Mouse (Mus musculus) MEL (cell line): ENCODE results near the gene Cyb5rl. TPM values are rescaled to one million over a fixed set of nuclear protein-coding genes. Genes with fewer than 3 reads are reported as not detected.
A peak's percentile ranks its signal among the peaks of the same experiment; 100 is the strongest.

ENCODE experiments used
- DNase-seq: peaks from one replicate; pipeline ENCODE4 v3.0.0; 2011; ENCODE audit warnings: low read depth, low spot score
- H3K27ac ChIP-seq: 2 replicates; pipeline ENCODE4 v1.5.1; 2012; ENCODE audit warnings: low read depth, mild to moderate bottlenecking, control low read depth, low read length, moderate library complexity; ENCODE audit not compliant: control insufficient read depth
- H3K27me3 ChIP-seq, 2 experiments: fragments of 150-350 bp in 1 of 2; sonication (generic) in 1 of 2; 2 replicates each; pipeline ENCODE4 v1.6.1; 2012; ENCODE audit warnings: low read length in 2 of 2, mild to moderate bottlenecking in 2 of 2, improper control_type of control experiment in 1 of 2, moderate library complexity in 1 of 2; ENCODE audit not compliant: insufficient read depth in 2 of 2, control insufficient read depth in 1 of 2
- H3K36me3 ChIP-seq, 2 experiments: 2 replicates each; pipeline ENCODE4 v1.6.1; 2012 to 2014; ENCODE audit warnings: low read length in 2 of 2, improper control_type of control experiment in 1 of 2, inconsistent platforms in 1 of 2, mild to moderate bottlenecking in 1 of 2; ENCODE audit not compliant: insufficient read depth in 2 of 2, control insufficient read depth in 1 of 2
- H3K4me1 ChIP-seq, 2 experiments: fragments of 150-350 bp in 1 of 2; sonication (generic) in 1 of 2; 2 replicates each; pipeline ENCODE4 v1.6.1; 2012; ENCODE audit warnings: low read length in 2 of 2, improper control_type of control experiment in 1 of 2, mild to moderate bottlenecking in 1 of 2; ENCODE audit not compliant: insufficient read depth in 2 of 2, control insufficient read depth in 1 of 2
- H3K4me3 ChIP-seq, 2 experiments: fragments of 150-350 bp in 1 of 2; sonication (generic) in 1 of 2; 2 replicates each; pipeline ENCODE4 v1.5.1; 2012; ENCODE audit warnings: low read depth in 2 of 2, low read length in 2 of 2, mild to moderate bottlenecking in 2 of 2, moderate library complexity in 2 of 2, control low read depth in 1 of 2, improper control_type of control experiment in 1 of 2; ENCODE audit not compliant: control insufficient read depth in 1 of 2, insufficient read depth in 1 of 2
- H3K79me2 ChIP-seq: 2 replicates; pipeline ENCODE4 v1.6.1; 2012; ENCODE audit warnings: mild to moderate bottlenecking, low read length, moderate library complexity; ENCODE audit not compliant: control insufficient read depth, poor library complexity, insufficient read depth
- H3K9ac ChIP-seq: 2 replicates; pipeline ENCODE4 v1.6.1; 2012; ENCODE audit warnings: low read depth, mild to moderate bottlenecking, control low read depth, low read length, moderate library complexity; ENCODE audit not compliant: control insufficient read depth, poor library complexity, severe bottlenecking
- H3K9me3 ChIP-seq: fragments of 150-350 bp; sonication (generic); replicated peaks from 2 replicates; pipeline ENCODE4 v1.6.1; 2012; ENCODE audit warnings: mild to moderate bottlenecking, low read length, improper control_type of control experiment, moderate library complexity; ENCODE audit not compliant: insufficient read depth
- BHLHE40 ChIP-seq: IDR thresholded peaks from 2 replicates; pipeline ENCODE4 v1.6.1; 2012; ENCODE audit warnings: low read depth, mild to moderate bottlenecking, inconsistent platforms, low read length, improper control_type of control experiment, borderline replicate concordance
- CHD1 ChIP-seq: IDR thresholded peaks from 2 replicates; pipeline ENCODE4 v1.6.1; 2012; ENCODE audit warnings: low read depth, mild to moderate bottlenecking, inconsistent platforms, low read length, improper control_type of control experiment
- CHD2 ChIP-seq: IDR thresholded peaks from 2 replicates; pipeline ENCODE4 v1.6.1; 2011; ENCODE audit warnings: low read length, improper control_type of control experiment
- ELF1 ChIP-seq: IDR thresholded peaks from 2 replicates; pipeline ENCODE4 v1.6.1; 2014; ENCODE audit warnings: low read depth, mild to moderate bottlenecking, inconsistent platforms, low read length, improper control_type of control experiment, moderate library complexity
- ETS1 ChIP-seq: IDR thresholded peaks from 2 replicates; pipeline ENCODE4 v1.6.1; 2012; ENCODE audit warnings: low read depth, mild to moderate bottlenecking, inconsistent platforms, low read length, improper control_type of control experiment, moderate library complexity
- MAFK ChIP-seq: IDR thresholded peaks from 2 replicates; pipeline ENCODE4 v1.6.1; 2011; ENCODE audit warnings: low read depth, mild to moderate bottlenecking, low read length, improper control_type of control experiment, borderline replicate concordance
- MAX ChIP-seq: IDR thresholded peaks from 2 replicates; pipeline ENCODE4 v1.6.1; 2011; ENCODE audit warnings: low read length, improper control_type of control experiment
- MAZ ChIP-seq: IDR thresholded peaks from 2 replicates; pipeline ENCODE4 v1.6.1; 2012; ENCODE audit warnings: low read depth, mild to moderate bottlenecking, inconsistent platforms, low read length, improper control_type of control experiment
- MEF2A ChIP-seq: IDR thresholded peaks from 2 replicates; pipeline ENCODE4 v1.6.1; 2014; ENCODE audit warnings: low read depth, mild to moderate bottlenecking, inconsistent platforms, low read length, improper control_type of control experiment; ENCODE audit not compliant: poor library complexity, insufficient replicate concordance, severe bottlenecking; ENCODE audit errors: extremely low read depth
- MXI1 ChIP-seq: IDR thresholded peaks from 2 replicates; pipeline ENCODE4 v1.6.1; 2011; ENCODE audit warnings: mild to moderate bottlenecking, low read depth, low read length, improper control_type of control experiment
- MYC ChIP-seq: IDR thresholded peaks from 2 replicates; pipeline ENCODE4 v1.6.1; 2011; ENCODE audit warnings: low read depth, mild to moderate bottlenecking, low read length, improper control_type of control experiment, moderate library complexity
- POLR2AphosphoS5 ChIP-seq: IDR thresholded peaks from 2 replicates; pipeline ENCODE4 v1.6.1; 2012; ENCODE audit warnings: low read depth, borderline replicate concordance, mild to moderate bottlenecking, inconsistent platforms, low read length, moderate library complexity, mixed read lengths
- RAD21 ChIP-seq: IDR thresholded peaks from 2 replicates; pipeline ENCODE4 v1.6.1; 2011; ENCODE audit warnings: mild to moderate bottlenecking, low read depth, low read length, improper control_type of control experiment
- RCOR1 ChIP-seq: IDR thresholded peaks from 2 replicates; pipeline ENCODE4 v1.6.1; 2012; ENCODE audit warnings: low read depth, mild to moderate bottlenecking, inconsistent platforms, low read length, improper control_type of control experiment
- SIN3A ChIP-seq: IDR thresholded peaks from 2 replicates; pipeline ENCODE4 v1.6.1; 2012; ENCODE audit warnings: low read length, improper control_type of control experiment, inconsistent platforms
- SMC3 ChIP-seq: IDR thresholded peaks from 2 replicates; pipeline ENCODE4 v1.6.1; 2011; ENCODE audit warnings: low read depth, low read length, improper control_type of control experiment
- UBTF ChIP-seq: IDR thresholded peaks from 2 replicates; pipeline ENCODE4 v1.6.1; 2012; ENCODE audit warnings: low read depth, mild to moderate bottlenecking, inconsistent platforms, low read length, improper control_type of control experiment, moderate library complexity, borderline replicate concordance; ENCODE audit not compliant: insufficient read depth
- USF1 ChIP-seq: IDR thresholded peaks from 2 replicates; pipeline ENCODE4 v1.6.1; 2014; ENCODE audit warnings: low read depth, mild to moderate bottlenecking, inconsistent platforms, low read length, improper control_type of control experiment, moderate library complexity
- USF2 ChIP-seq, 2 experiments: IDR thresholded peaks; 2 replicates each; pipeline ENCODE4 v1.6.1; 2011 to 2012; ENCODE audit warnings: improper control_type of control experiment in 2 of 2, low read length in 2 of 2, borderline replicate concordance in 1 of 2, inconsistent platforms in 1 of 2, low read depth in 1 of 2, mild to moderate bottlenecking in 1 of 2; ENCODE audit not compliant: insufficient read depth in 1 of 2
- ZMIZ1 ChIP-seq: IDR thresholded peaks from 2 replicates; pipeline ENCODE4 v1.6.1; 2012; ENCODE audit warnings: low read depth, mild to moderate bottlenecking, inconsistent platforms, low read length, improper control_type of control experiment, moderate library complexity
- ZNF384 ChIP-seq: IDR thresholded peaks from 2 replicates; pipeline ENCODE4 v1.6.1; 2012; ENCODE audit warnings: low read depth, mild to moderate bottlenecking, inconsistent platforms, low read length, improper control_type of control experiment
- polyA plus RNA-seq, 2 experiments: library from polyadenylated mRNA; stranded (reverse) in 1 of 2; unstranded in 1 of 2; fragments of >175 nt in 1 of 2; fragments of >200 nt in 1 of 2; gene quantifications; 2 replicates each; pipeline versions ENCODE4 v1.2.1 to v1.2.4; 2012; ENCODE audit warnings: low replicate concordance in 2 of 2, low read depth in 1 of 2; ENCODE audit not compliant: insufficient read length in 2 of 2, insufficient read depth in 1 of 2, missing spikeins in 1 of 2
- total RNA-seq: library from RNA; depleted of rRNA; stranded (reverse); fragments of 300-350 nt; gene quantifications from 2 replicates; pipeline ENCODE4 v1.2.3, GENCODE M21; 2012

Gene Cyb5rl
- total and polyA plus RNA-seq, 3 experiments, result 8.5 to 9.3 TPM; not detected in 1

GRCm38 (mm10) chr4:107067151-107067840 lies 508 bp downstream of the Cyb5rl start:
- Histone ChIP-seq H3K9me3 (no peaks in the 10 kb centered on the region), H3K9ac (peak overlapping the region; percentile 82), H3K36me3 (peaks cover 0 to 34% of the 10 kb centered on the region in 2 experiments; a peak in 2 of 4 replicates), H3K27ac (peak overlapping the region; percentile 33; the same call in 1 of the 2 replicates), H3K27me3 (no peaks in the 10 kb centered on the region), H3K4me3 (peak overlapping the region; percentile 79 to 82), H3K79me2 (peaks cover 15% of the 10 kb centered on the region), H3K4me1 (peaks cover 19 to 36% of the 10 kb centered on the region in 2 experiments)
- DNase-seq, result no peak
- TF ChIP-seq ELF1 (no peak), MXI1 (no peak), SMC3 (no peak), CHD1 (no peak), BHLHE40 (no peak), MAFK (no peak), CHD2 (no peak), ZMIZ1 (no peak), MAZ (no peak), USF1 (no peak), POLR2AphosphoS5 (no peak), ZNF384 (no peak), ETS1 (no peak)

GRCm38 (mm10) chr4:107072343-107072742 lies 5.6 kb downstream of the Cyb5rl start:
- no peak overlapping the region for H3K9ac ChIP-seq
- H3K79me2 ChIP-seq, result peaks cover under 1% of the 10 kb centered on the region; the same call in 1 of the 2 replicates
- H3K4me3 ChIP-seq, result no peak overlapping the region
- no peak overlapping the region for H3K27ac ChIP-seq
- TF ChIP-seq RAD21 (no peak), MAX (no peak), UBTF (no peak), MEF2A (no peak), ELF1 (no peak), RCOR1 (no peak), USF1 (no peak), SIN3A (no peak), USF2 (IDR thresholded peaks at IDR 0.05; ENCODE audit: borderline replicate concordance in 1 of 2, insufficient read depth in 1 of 2, low read depth in 1 of 2, low read length in 2 of 2) (no peak), MYC (no peak), ETS1 (no peak)
- peaks cover 2 to 4% of the 10 kb centered on the region in 2 experiments; a peak in 1 of 4 replicates for H3K4me1 ChIP-seq
- no peaks in the 10 kb centered on the region for H3K36me3 ChIP-seq
- no peak for DNase-seq
- no peaks in the 10 kb centered on the region for H3K27me3 ChIP-seq
- H3K9me3 ChIP-seq, result no peaks in the 10 kb centered on the region
